Mouse (Mus musculus) kidney, postnatal 0 days (tissue): ENCODE data around the gene Gid8. TPM values are rescaled to one million over a fixed set of nuclear protein-coding genes. Genes with fewer than 3 reads are reported as not detected.

Source experiments
- ATAC-seq: fragments of 200-750 bp; cut with Nextera tagmentation; replicated peaks from 2 replicates; pipeline ENCODE4 v1.8.0; 2017; ENCODE audit warnings: low read depth, moderate number of reproducible peaks, moderate TSS enrichment, moderate library complexity; ENCODE audit not compliant: low FRiP score
- DNase-seq: peaks from one replicate; pipeline ENCODE4 v3.0.0-alpha.2; 2016; ENCODE audit warnings: low spot score
- H3K27ac ChIP-seq: fragments of 300-500 bp; sonication (generic); 2 replicates; pipeline ENCODE4 v1.5.1; 2014; ENCODE audit warnings: mild to moderate bottlenecking
- H3K27me3 ChIP-seq: fragments of 300-500 bp; sonication (generic); 2 replicates; pipeline ENCODE4 v1.6.1; 2014; ENCODE audit warnings: low read length, mixed read lengths; ENCODE audit not compliant: insufficient read depth
- H3K36me3 ChIP-seq: fragments of 300-500 bp; sonication (generic); 2 replicates; pipeline ENCODE4 v1.6.1; 2014; ENCODE audit warnings: low read length, mixed read lengths; ENCODE audit not compliant: insufficient read depth
- H3K4me1 ChIP-seq: fragments of 300-500 bp; sonication (generic); replicated peaks from 2 replicates; pipeline ENCODE4 v1.6.1; 2014; ENCODE audit warnings: antibody characterized with exemption, low read length, mixed read lengths; ENCODE audit not compliant: insufficient read depth
- H3K4me2 ChIP-seq: fragments of 300-500 bp; sonication (generic); 2 replicates; pipeline ENCODE4 v1.6.1; 2014; ENCODE audit warnings: mild to moderate bottlenecking, low read length, moderate library complexity, mixed read lengths
- H3K4me3 ChIP-seq: fragments of 300-500 bp; sonication (generic); replicated peaks from 2 replicates; pipeline ENCODE4 v1.5.1; 2014; ENCODE audit warnings: low read depth, low read length
- H3K9ac ChIP-seq: fragments of 300-500 bp; sonication (generic); 2 replicates; pipeline ENCODE4 v1.6.1; 2014; ENCODE audit warnings: low read depth, low read length
- H3K9me3 ChIP-seq: fragments of 300-500 bp; sonication (generic); replicated peaks from 2 replicates; pipeline ENCODE4 v1.6.1; 2016; ENCODE audit warnings: low read length, inconsistent platforms, mixed read lengths
- CTCF ChIP-seq: IDR thresholded peaks from 2 replicates; pipeline ENCODE4 v1.5.1; 2016; ENCODE audit warnings: antibody characterized with exemption, low read depth, mild to moderate bottlenecking, moderate library complexity
- WGBS: fragments of 180-500 bp; shearing (Covaris S2); extraction: QIAGEN DNeasy Blood & Tissue Kit; methylation state at CpG from one replicate; pipeline ENCODE4 v1.1.7; 2014; 5-methylcytosine and 5-hydroxymethylcytosine counted together
- polyA plus RNA-seq: library from polyadenylated mRNA; unstranded; fragments of >200 nt; fragmentation: Nextera tagmentation; extraction: Ambion mirVana; gene quantifications from 2 replicates; pipeline ENCODE4 v1.2.1, GENCODE M21; 2015

The Gid8 gene
- polyA plus RNA-seq, 1 experiment from 2014 or later: 48.1 TPM

DNA sequence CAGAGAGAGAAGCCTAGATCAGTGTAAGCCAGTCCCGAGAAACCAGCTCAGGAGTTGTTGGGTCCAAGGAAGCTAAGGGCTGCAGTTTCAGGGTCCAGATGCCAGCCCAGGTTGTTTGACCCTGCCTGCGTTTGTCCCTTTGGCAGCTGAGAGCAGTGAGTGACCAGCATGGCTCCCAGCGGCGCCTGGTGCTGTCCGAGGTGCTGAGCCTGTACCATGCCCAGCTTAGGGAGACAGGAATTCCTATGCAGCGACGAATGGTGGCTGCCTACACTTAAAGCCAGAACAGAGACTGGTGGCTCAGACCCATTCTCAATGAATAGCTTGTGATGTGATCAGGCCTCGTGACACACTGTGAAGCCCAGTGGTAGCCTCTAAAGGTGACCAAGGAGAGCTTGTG lies 46.0 kb downstream of the Gid8 start:
- ATAC-seq: peak; percentile 46; the same call in 1 of the 2 replicates

DNA sequence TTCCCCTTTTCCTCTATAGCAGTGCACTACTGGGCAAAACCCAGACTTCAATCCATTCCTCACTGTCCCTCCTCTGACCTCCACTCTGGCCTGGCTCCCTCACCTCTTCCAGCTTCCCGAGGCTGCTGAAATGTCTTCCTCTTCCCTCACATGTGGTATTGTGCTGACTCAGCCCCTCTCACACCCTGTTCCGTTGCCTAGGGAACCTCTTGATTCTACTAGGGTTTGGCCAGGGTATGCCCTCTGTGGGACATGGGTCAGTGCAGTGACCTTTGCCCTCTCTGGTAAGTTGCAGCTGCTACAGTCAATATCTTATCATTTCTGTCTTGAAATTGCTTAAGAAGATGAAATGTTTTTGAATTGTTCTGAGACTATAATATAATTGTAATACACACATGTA lies 46.9 kb downstream of the Gid8 start:
- H3K9ac ChIP-seq: no peak overlapping the region
- H3K36me3 ChIP-seq: no peaks in the 10 kb centered on the region
- H3K27me3 ChIP-seq: no peaks in the 10 kb centered on the region
- H3K27ac ChIP-seq: no peak overlapping the region
- WGBS: 23% methylated on average over 2 of the region's 2 CpGs
- H3K9me3 ChIP-seq: no peaks in the 10 kb centered on the region
- no peak for ATAC-seq
- TF ChIP-seq CTCF: no peak
- H3K4me2 ChIP-seq: no peak overlapping the region
- no peak for DNase-seq
- H3K4me1 ChIP-seq: no peaks in the 10 kb centered on the region
- no peak overlapping the region for H3K4me3 ChIP-seq

More for the DNA sequence above, 46.0 kb downstream of the Gid8 start:
- no peaks in the 10 kb centered on the region for H3K27me3 ChIP-seq
- H3K4me2 ChIP-seq: no peak overlapping the region
- no peak for TF ChIP-seq CTCF
- no peak overlapping the region for H3K27ac ChIP-seq
- 2% methylated on average over 8 of the region's 8 CpGs for WGBS
- no peaks in the 10 kb centered on the region for H3K36me3 ChIP-seq
- no peak overlapping the region for H3K9ac ChIP-seq
- H3K9me3 ChIP-seq: no peaks in the 10 kb centered on the region
- H3K4me1 ChIP-seq: no peaks in the 10 kb centered on the region
- DNase-seq: peak; percentile 83
- no peak overlapping the region for H3K4me3 ChIP-seq

DNA sequence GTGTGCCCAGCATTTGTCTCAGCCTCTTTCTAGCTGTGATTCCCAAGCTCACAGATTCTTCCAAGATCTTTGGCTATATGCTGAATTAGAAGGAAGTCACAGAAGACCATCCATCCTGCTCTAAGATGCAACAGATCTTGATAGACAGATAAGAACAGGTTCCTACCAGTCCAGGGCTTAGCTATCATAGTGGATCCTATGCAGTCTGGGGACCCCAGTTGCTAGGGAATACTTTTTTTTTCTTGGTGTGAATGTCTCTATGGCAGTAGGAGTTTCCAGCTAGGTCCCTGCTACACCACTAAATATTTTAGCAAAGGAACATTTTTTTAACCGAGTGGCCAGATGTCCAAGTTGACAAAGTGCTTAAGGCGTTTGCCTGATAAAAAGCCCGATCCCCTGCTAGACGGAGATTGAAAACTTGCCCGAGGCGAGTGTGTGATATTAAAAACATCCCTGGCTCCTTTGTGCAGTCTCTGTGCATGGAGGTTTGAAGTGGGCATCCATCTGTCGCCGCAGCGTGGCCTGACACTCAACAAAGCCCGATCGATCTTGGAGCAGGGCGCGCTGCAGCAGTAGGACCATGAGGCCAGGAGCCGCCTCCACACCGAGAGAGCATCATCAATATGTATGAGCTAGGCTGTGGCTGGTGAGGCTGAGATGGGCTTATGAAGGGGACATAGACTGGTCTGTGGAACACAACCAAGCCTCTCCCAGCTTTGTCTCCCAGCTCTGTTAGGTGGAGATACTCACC lies 48.8 kb downstream of the Gid8 start:
- no peaks in the 10 kb centered on the region for H3K4me1 ChIP-seq

DNA sequence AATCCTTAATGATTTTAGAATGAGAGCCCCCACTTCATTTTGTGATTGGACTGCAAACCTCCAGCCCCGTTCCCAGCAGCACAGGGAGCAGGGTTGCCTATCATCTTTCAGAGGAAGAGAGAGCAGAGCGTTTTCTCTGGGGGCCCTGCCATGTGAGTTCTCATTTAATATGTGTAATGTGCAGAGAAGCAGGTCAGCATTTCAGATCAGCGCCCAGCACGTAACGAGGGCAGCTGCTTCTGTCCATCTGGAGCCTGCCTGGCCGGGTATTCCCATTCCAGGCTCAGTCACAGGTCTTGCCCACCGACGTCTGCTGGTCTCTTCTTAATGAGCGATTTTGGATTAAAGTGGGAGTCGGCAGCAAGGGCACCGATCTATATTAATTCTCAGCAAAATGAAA lies 55.1 kb downstream of the Gid8 start:
- no peak for TF ChIP-seq CTCF
- no peaks in the 10 kb centered on the region for H3K36me3 ChIP-seq
- H3K27ac ChIP-seq: no peak overlapping the region
- no peak overlapping the region for H3K4me3 ChIP-seq
- no peaks in the 10 kb centered on the region for H3K27me3 ChIP-seq
- no peak overlapping the region for H3K9ac ChIP-seq
- DNase-seq (no peak), ATAC-seq (no peak)
- H3K9me3 ChIP-seq: no peaks in the 10 kb centered on the region
- no peak overlapping the region for H3K4me2 ChIP-seq
- no peaks in the 10 kb centered on the region for H3K4me1 ChIP-seq
- WGBS: 67% methylated on average over 11 of the region's 11 CpGs

More for the DNA sequence above, 48.8 kb downstream of the Gid8 start:
- H3K27me3 ChIP-seq: no peaks in the 10 kb centered on the region
- DNase-seq (no peak), ATAC-seq (no peak)
- H3K9me3 ChIP-seq: no peaks in the 10 kb centered on the region
- no peaks in the 10 kb centered on the region for H3K36me3 ChIP-seq
- H3K9ac ChIP-seq: no peak overlapping the region
- TF ChIP-seq CTCF: no peak
- 63% methylated on average over 15 of the region's 15 CpGs for WGBS
- H3K4me2 ChIP-seq: no peak overlapping the region
- no peak overlapping the region for H3K4me3 ChIP-seq
- H3K27ac ChIP-seq: no peak overlapping the region

DNA sequence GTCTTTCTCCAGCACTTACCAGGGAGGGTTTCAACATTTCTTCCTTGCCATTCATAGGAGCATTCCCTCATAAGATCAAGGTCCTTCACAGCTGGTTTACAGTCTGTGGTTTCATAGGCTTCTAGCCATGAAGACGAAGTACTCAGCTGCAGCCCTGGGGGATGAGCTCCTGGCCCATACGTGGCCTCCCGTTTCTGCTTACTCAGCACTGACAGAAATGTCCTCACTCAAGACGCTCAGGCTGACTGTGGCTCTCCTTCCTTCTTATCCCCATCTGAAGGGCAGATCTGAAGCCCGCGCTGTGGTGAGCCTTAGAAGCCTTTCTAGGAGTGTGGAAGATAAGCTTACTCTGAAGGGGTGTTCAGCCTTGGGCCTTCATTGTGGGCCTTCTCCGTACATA lies 55.8 kb downstream of the Gid8 start:
- no peak overlapping the region for H3K4me3 ChIP-seq
- ATAC-seq (no peak), DNase-seq (no peak)
- no peak overlapping the region for H3K9ac ChIP-seq
- no peaks in the 10 kb centered on the region for H3K36me3 ChIP-seq
- WGBS: 74% methylated on average over 7 of the region's 7 CpGs
- TF ChIP-seq CTCF: no peak
- H3K4me1 ChIP-seq: no peaks in the 10 kb centered on the region
- H3K9me3 ChIP-seq: no peaks in the 10 kb centered on the region
- no peak overlapping the region for H3K27ac ChIP-seq
- no peak overlapping the region for H3K4me2 ChIP-seq
- no peaks in the 10 kb centered on the region for H3K27me3 ChIP-seq

Other genes with a start within 250 kb of the Gid8 start
- 4.4 and 4.9 TPM in 2 replicates for gene Ntsr1, start 210.1 kb upstream of the Gid8 start, polyA plus RNA-seq
- 32.1 and 34.1 TPM in 2 replicates for gene Mrgbp, start 128.8 kb upstream of the Gid8 start, polyA plus RNA-seq
- gene Ogfr, start 120.9 kb upstream of the Gid8 start, polyA plus RNA-seq: 52.1 and 54.5 TPM in 2 replicates
- 4.0 and 5.1 TPM in 2 replicates for gene Col9a3, start 112.3 kb upstream of the Gid8 start, polyA plus RNA-seq
- gene Tcfl5, start 67.4 kb upstream of the Gid8 start, polyA plus RNA-seq: 0.08 and 0.13 TPM in 2 replicates
- gene Dido1, start 118 bp upstream of the Gid8 start, polyA plus RNA-seq: 17.7 and 18.0 TPM in 2 replicates
- 0.55 and 0.61 TPM in 2 replicates for gene Slc17a9, start 15.1 kb downstream of the Gid8 start, polyA plus RNA-seq
- not detected in 2 replicates for gene Bhlhe23, start 66.8 kb downstream of the Gid8 start, polyA plus RNA-seq
- gene Ythdf1, start 210.8 kb downstream of the Gid8 start, polyA plus RNA-seq: 50.0 and 55.5 TPM in 2 replicates
- not detected in 2 replicates for gene Birc7, start 218.9 kb downstream of the Gid8 start, polyA plus RNA-seq
- 24.1 and 26.6 TPM in 2 replicates for gene Nkain4, start 244.6 kb downstream of the Gid8 start, polyA plus RNA-seq